Mouse (Mus musculus) T-helper 2 cell (primary cell): ENCODE results near the gene Dph2.

Experiments
- in situ Hi-C: fragments of 300-600 bp; cut with MboI, MseI; formaldehyde crosslinking; loops from one replicate; pipeline ENCODE4 v1.15.1; 2025; ENCODE audit warnings: high pct_unique_total_duplicates

Gene Dph2

GRCm38 (mm10) chr4:117845316-117845715, 46.5 kb downstream of the Dph2 start:
- in situ Hi-C loops = no loop called here

GRCm38 (mm10) chr4:117844467-117844866, 47.4 kb downstream of the Dph2 start:
- in situ Hi-C loops = no loop called here

GRCm38 (mm10) chr4:117843101-117843500, 48.7 kb downstream of the Dph2 start:
- in situ Hi-C loops = no loop called here

- in situ Hi-C loops = no loop called here
These were observed 50.3 kb downstream of the Dph2 start for GRCm38 (mm10) chr4:117841566-117841965.

- in situ Hi-C loops = no loop called here
These were observed 51.0 kb downstream of the Dph2 start for GRCm38 (mm10) chr4:117840821-117841220.

- in situ Hi-C loops = no loop called here
These were observed 52.5 kb downstream of the Dph2 start for GRCm38 (mm10) chr4:117839366-117839765.
